Mouse (Mus musculus) heart, embryonic 12.5 days (tissue): ENCODE results near the gene Haus2. TPM values are rescaled to one million over a fixed set of nuclear protein-coding genes. Genes with fewer than 3 reads are reported as not detected.

Experiments used
- ATAC-seq: fragments of 200-750 bp; cut with Nextera tagmentation; 2 replicates; pipeline ENCODE4 v1.8.0; 2017; ENCODE audit warnings: moderate TSS enrichment, moderate library complexity; ENCODE audit not compliant: insufficient number of reproducible peaks, low FRiP score
- H3K27ac ChIP-seq: fragments of 300-500 bp; sonication (generic); 2 replicates; pipeline ENCODE4 v1.5.1; 2016; ENCODE audit warnings: mild to moderate bottlenecking, moderate library complexity; ENCODE audit not compliant: poor library complexity, severe bottlenecking
- H3K27me3 ChIP-seq: fragments of 300-500 bp; sonication (generic); replicated peaks from 2 replicates; pipeline ENCODE4 v1.6.1; 2016; ENCODE audit warnings: mild to moderate bottlenecking, moderate library complexity
- H3K36me3 ChIP-seq: fragments of 300-500 bp; sonication (generic); 2 replicates; pipeline ENCODE4 v1.6.1; 2016; ENCODE audit warnings: mild to moderate bottlenecking, moderate library complexity
- H3K4me1 ChIP-seq: fragments of 300-500 bp; sonication (generic); replicated peaks from 2 replicates; pipeline ENCODE4 v1.6.1; 2016; ENCODE audit warnings: mild to moderate bottlenecking
- H3K4me2 ChIP-seq: fragments of 300-500 bp; sonication (generic); 2 replicates; pipeline ENCODE4 v1.6.1; 2016; ENCODE audit warnings: mild to moderate bottlenecking, moderate library complexity
- H3K4me3 ChIP-seq: fragments of 300-500 bp; sonication (generic); 2 replicates; pipeline ENCODE4 v1.5.1; 2016; ENCODE audit warnings: mild to moderate bottlenecking
- H3K9ac ChIP-seq: fragments of 300-500 bp; sonication (generic); 2 replicates; pipeline ENCODE4 v1.6.1; 2016; ENCODE audit warnings: mild to moderate bottlenecking, moderate library complexity
- H3K9me3 ChIP-seq: fragments of 300-500 bp; sonication (generic); replicated peaks from 2 replicates; pipeline ENCODE4 v1.6.1; 2016; ENCODE audit warnings: mild to moderate bottlenecking, moderate library complexity
- WGBS: fragments of 180-500 bp; shearing (Covaris S2); methylation state at CpG from one replicate; pipeline ENCODE4 v1.1.7; 2016; 5-methylcytosine and 5-hydroxymethylcytosine counted together
- polyA plus RNA-seq: library from polyadenylated mRNA; unstranded; fragments of >200 nt; fragmentation: Nextera tagmentation; extraction: Ambion mirVana; gene quantifications from 2 replicates; pipeline ENCODE4 v1.2.1, GENCODE M21; 2016

The Haus2 gene
- polyA plus RNA-seq, 1 experiment from 2014 or later: 24.9 TPM

DNA sequence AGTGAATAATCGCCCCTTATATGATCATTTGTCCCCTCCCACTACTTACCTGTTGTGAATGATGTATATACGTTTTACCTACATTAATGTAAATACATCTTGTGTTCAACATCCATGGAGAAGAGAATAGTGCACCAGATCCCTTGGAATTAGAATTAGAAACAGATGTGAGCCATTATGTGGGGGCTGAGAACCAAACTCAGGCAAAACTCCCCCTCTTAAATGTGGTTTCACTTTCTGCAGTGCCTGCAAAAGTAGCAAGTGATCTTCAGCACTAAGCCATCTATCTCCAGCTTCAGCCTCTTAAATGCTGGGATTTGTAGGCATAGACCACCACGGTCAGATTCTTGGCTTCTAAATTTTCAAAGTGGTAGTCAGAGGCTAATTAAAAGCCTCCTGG, 34.1 kb upstream of the Haus2 start:
- WGBS: 90% methylated on average over 3 of the region's 3 CpGs
- no peak overlapping the region for H3K27ac ChIP-seq

GRCm38 (mm10) chr2:120575978-120576377, 33.2 kb upstream of the Haus2 start:
- no peak overlapping the region for H3K9ac ChIP-seq
- no peak overlapping the region for H3K27ac ChIP-seq
- no peak for ATAC-seq
- 69% methylated on average over 2 of the region's 2 CpGs for WGBS
- H3K27me3 ChIP-seq: no peaks in the 10 kb centered on the region
- no peak overlapping the region for H3K4me2 ChIP-seq
- H3K4me1 ChIP-seq: 0 out of 2 replicates have a peak, but pooled peaks cover 7% of the 10 kb centered on the region
- no peaks in the 10 kb centered on the region for H3K9me3 ChIP-seq
- peaks cover 14% of the 10 kb centered on the region for H3K36me3 ChIP-seq
- no peak overlapping the region for H3K4me3 ChIP-seq

More for the DNA sequence above, 34.1 kb upstream of the Haus2 start:
- no peaks in the 10 kb centered on the region for H3K9me3 ChIP-seq
- H3K4me2 ChIP-seq: no peak overlapping the region
- no peak overlapping the region for H3K9ac ChIP-seq
- ATAC-seq: no peak
- 0 out of 2 replicates have a peak, but pooled peaks cover 7% of the 10 kb centered on the region for H3K4me1 ChIP-seq
- no peak overlapping the region for H3K4me3 ChIP-seq
- peaks cover 13% of the 10 kb centered on the region for H3K36me3 ChIP-seq
- no peaks in the 10 kb centered on the region for H3K27me3 ChIP-seq

- no peak overlapping the region for H3K27ac ChIP-seq
- no peak overlapping the region for H3K9ac ChIP-seq
- H3K36me3 ChIP-seq: peaks cover 5% of the 10 kb centered on the region; the same call in 1 of the 2 replicates
- no peak overlapping the region for H3K4me3 ChIP-seq
- ATAC-seq: no peak
- no peaks in the 10 kb centered on the region for H3K27me3 ChIP-seq
- peaks cover 17% of the 10 kb centered on the region for H3K4me1 ChIP-seq
- no peaks in the 10 kb centered on the region for H3K9me3 ChIP-seq
- WGBS: 73% methylated on average over 4 of the region's 4 CpGs
- H3K4me2 ChIP-seq: no peak overlapping the region
Observed at GRCm38 (mm10) chr2:120577799-120578198, 31.4 kb upstream of the Haus2 start.

GRCm38 (mm10) chr2:120578286-120578685, 30.9 kb upstream of the Haus2 start:
- Histone ChIP-seq H3K9me3 (no peaks in the 10 kb centered on the region), H3K27ac (no peak overlapping the region), H3K4me2 (no peak overlapping the region), H3K9ac (no peak overlapping the region), H3K4me3 (no peak overlapping the region), H3K36me3 (peaks cover 5% of the 10 kb centered on the region; the same call in 1 of the 2 replicates), H3K27me3 (no peaks in the 10 kb centered on the region), H3K4me1 (peaks cover 17% of the 10 kb centered on the region)
- WGBS: 64% methylated on average over 5 of the region's 5 CpGs
- no peak for ATAC-seq

- 82% methylated on average over 5 of the region's 5 CpGs for WGBS
- Histone ChIP-seq H3K9ac (no peak overlapping the region), H3K9me3 (no peaks in the 10 kb centered on the region), H3K4me2 (no peak overlapping the region), H3K4me3 (no peak overlapping the region), H3K27ac (no peak overlapping the region), H3K27me3 (no peaks in the 10 kb centered on the region), H3K4me1 (no peaks in the 10 kb centered on the region), H3K36me3 (peaks cover 64% of the 10 kb centered on the region)
- ATAC-seq: no peak
Observed at GRCm38 (mm10) chr2:120589759-120590158, 19.4 kb upstream of the Haus2 start.

DNA sequence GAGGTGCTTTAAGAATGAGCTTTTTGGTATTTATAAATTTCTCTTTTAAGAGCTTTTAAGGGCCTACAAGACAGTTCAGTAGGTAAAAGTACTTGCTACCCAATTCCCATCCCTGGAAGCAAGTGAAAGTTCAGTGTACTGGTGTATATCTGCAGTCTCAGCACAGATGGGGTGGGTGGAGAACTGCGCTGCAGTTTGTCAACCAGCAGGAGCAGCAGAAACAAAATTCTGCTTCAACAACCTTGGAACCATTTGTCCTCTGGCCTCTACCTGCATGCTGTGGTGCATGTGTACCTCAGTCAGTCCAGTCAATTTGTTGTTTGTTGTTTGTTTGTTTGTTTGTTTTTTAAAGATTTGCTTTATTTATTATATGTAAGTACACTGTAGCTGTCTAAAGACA, 17.0 kb upstream of the Haus2 start:
- ATAC-seq: no peak
- H3K9me3 ChIP-seq: no peaks in the 10 kb centered on the region
- no peaks in the 10 kb centered on the region for H3K4me1 ChIP-seq
- no peak overlapping the region for H3K4me2 ChIP-seq
- 100% methylated on average over 1 of the region's 1 CpGs for WGBS
- H3K4me3 ChIP-seq: no peak overlapping the region
- H3K9ac ChIP-seq: no peak overlapping the region
- no peaks in the 10 kb centered on the region for H3K27me3 ChIP-seq
- no peak overlapping the region for H3K27ac ChIP-seq
- H3K36me3 ChIP-seq: peaks cover 61% of the 10 kb centered on the region

DNA sequence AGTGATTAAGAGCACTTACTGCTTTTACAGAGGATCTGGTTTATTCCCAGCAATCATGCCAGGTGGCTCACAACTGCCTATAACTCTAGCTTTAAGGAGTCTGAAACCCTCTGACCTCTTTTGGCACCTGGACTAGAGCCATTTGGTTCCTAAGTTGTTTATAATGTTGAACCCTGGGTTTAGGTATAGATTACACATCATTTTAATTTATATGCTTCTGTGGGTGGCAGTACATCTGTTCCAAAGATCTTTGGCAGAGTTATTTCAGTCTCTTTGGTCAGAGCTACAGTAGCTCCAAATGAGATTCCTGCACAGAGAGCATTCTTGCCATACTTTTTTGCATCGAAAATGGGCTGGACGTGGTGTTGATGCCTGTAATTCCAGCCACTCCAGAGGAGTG, 11.4 kb upstream of the Haus2 start:
- Histone ChIP-seq H3K27me3 (no peaks in the 10 kb centered on the region), H3K4me1 (no peaks in the 10 kb centered on the region), H3K4me3 (no peak overlapping the region), H3K36me3 (peaks cover 77% of the 10 kb centered on the region), H3K9ac (no peak overlapping the region), H3K27ac (no peak overlapping the region), H3K4me2 (no peak overlapping the region), H3K9me3 (no peaks in the 10 kb centered on the region)
- no peak for ATAC-seq
- WGBS: 88% methylated on average over 2 of the region's 2 CpGs

DNA sequence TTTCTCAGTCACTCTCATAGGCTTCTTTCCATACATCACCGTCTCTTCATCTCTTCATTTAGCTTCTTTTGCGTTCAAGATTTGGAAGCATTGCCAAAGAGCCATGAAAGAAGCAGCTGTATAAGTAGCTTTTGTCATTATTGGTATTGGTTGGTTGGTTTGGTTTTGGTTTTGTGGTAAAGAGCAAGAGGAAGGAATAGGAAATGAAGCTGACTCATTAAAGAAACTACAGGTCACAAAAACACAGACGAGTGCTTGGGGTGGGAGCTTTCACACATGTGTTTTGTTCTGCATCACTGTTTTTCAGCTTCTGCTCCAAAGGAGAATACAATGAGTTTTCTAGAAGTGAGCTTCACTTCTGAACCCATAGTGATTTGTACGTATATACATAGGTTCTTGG, 9.7 kb upstream of the Haus2 start:
- H3K27ac ChIP-seq: no peak overlapping the region
- WGBS: 88% methylated on average over 4 of the region's 4 CpGs
- H3K4me3 ChIP-seq: no peak overlapping the region
- H3K4me1 ChIP-seq: no peaks in the 10 kb centered on the region
- no peaks in the 10 kb centered on the region for H3K9me3 ChIP-seq
- H3K27me3 ChIP-seq: no peaks in the 10 kb centered on the region
- no peak overlapping the region for H3K9ac ChIP-seq
- H3K4me2 ChIP-seq: no peak overlapping the region
- no peak for ATAC-seq
- peaks cover 68% of the 10 kb centered on the region for H3K36me3 ChIP-seq

GRCm38 (mm10) chr2:120606021-120606690, 3.0 kb upstream of the Haus2 start:
- Histone ChIP-seq H3K4me3 (no peak overlapping the region), H3K9me3 (no peaks in the 10 kb centered on the region), H3K9ac (no peak overlapping the region), H3K27me3 (no peaks in the 10 kb centered on the region), H3K4me1 (peaks cover 9% of the 10 kb centered on the region), H3K36me3 (peaks cover 21% of the 10 kb centered on the region), H3K4me2 (no peak overlapping the region), H3K27ac (no peak overlapping the region)
- no peak for ATAC-seq
- WGBS: 74% methylated on average over 6 of the region's 6 CpGs

DNA sequence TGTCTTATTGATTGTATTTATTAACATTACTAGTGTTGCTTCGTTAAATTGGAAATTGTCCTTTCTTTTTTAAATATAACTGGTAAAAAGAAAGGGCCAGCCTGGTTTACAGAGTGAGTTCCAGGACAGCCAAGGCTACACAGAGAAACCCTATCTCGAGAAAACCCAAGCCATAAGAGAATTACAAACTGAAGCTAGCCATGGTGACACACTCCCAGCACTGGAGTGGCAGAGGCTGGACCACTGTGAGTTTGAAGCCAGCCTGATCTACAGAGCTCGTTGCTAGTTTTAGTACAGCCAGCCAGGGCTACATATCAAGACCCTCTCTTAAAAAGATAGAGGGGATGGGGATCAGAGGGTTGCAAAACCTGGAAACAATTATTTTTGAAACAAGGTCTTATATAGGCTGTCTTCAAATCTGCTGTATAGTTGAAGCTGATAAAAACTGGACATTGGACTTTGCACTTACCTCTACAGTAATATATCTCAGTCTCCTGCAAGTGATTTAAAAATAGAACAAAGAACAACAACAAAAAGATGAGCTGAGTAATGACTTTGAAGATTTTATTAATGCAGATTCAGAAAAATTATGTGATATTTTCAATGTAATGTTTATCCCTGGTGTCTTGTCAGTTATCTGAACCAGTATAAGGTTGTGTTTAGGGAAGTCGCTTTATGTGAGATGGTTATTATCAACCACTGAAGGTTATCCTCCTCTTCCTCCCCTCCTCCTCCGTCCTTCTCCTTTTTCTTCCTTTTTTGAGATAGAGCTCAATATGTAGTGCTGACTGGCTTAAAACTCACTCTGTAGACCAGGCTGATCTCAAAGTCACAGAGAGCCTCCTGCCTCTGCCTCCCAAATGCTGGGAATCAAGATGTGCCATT, 7.3 kb downstream of the Haus2 start:
- Histone ChIP-seq H3K36me3 (peaks cover 59% of the 10 kb centered on the region), H3K9me3 (no peaks in the 10 kb centered on the region), H3K4me3 (no peak overlapping the region), H3K27ac (no peak overlapping the region), H3K27me3 (no peaks in the 10 kb centered on the region), H3K9ac (no peak overlapping the region), H3K4me2 (no peak overlapping the region), H3K4me1 (no peaks in the 10 kb centered on the region)
- WGBS: 85% methylated on average over 5 of the region's 5 CpGs
- ATAC-seq: no peak

DNA sequence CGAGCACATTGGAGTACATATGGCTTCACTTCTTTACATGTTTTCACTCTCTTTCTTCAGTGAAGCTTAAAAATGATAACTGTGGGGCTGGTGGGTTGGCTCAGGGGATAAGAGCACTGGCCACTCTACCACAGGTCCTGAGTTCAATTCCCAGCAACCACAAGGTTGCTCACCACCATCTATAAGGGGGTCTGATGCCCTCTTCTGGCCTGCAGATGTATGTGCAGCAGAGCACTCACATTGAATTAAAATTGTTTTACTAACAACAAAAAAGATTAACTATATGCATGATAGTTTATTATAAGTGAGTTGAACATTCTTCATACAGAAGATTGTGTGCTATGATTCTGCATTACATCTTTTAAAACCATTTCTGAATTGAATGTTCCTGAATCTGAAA, 10.4 kb downstream of the Haus2 start:
- Histone ChIP-seq H3K4me3 (no peak overlapping the region), H3K9ac (no peak overlapping the region), H3K4me1 (no peaks in the 10 kb centered on the region), H3K27me3 (no peaks in the 10 kb centered on the region), H3K9me3 (no peaks in the 10 kb centered on the region), H3K27ac (no peak overlapping the region), H3K36me3 (peaks cover 47% of the 10 kb centered on the region), H3K4me2 (no peak overlapping the region)
- 97% methylated on average over 1 of the region's 1 CpGs for WGBS
- ATAC-seq: no peak
